Mouse (Mus musculus): ENCODE measurements around the gene Stambpl1. TPM values are rescaled to one million over a fixed set of nuclear protein-coding genes. Genes with fewer than 3 reads are reported as not detected.

Gene Stambpl1
- polyA plus RNA-seq, 1 experiment from 2014 or later, result 10.3 TPM

GRCm38 (mm10) chr19:34262273-34262974 lies 70.4 kb downstream of the Stambpl1 start:
- ATAC-seq, result peak; percentile 51; the same call in 1 of the 2 replicates

GRCm38 (mm10) chr19:34265604-34266193 lies 73.7 kb downstream of the Stambpl1 start:
- DNase-seq (no peak), ATAC-seq (no peak)
- no peak for TF ChIP-seq CTCF (IDR thresholded peaks at IDR 0.05; ENCODE audit: low read depth)
- no peak for TF ChIP-seq EP300 (IDR thresholded peaks at IDR 0.05; ENCODE audit: low read depth)
- no peaks in the 10 kb centered on the region for H3K27me3 ChIP-seq (ENCODE audit: insufficient read depth, low read length)
- no peaks in the 10 kb centered on the region for H3K9me3 ChIP-seq (ENCODE audit: low read length)
- H3K27ac ChIP-seq (ENCODE audit: low read depth), result no peak overlapping the region
- WGBS (ENCODE audit: insufficient replicate concordance), result 62% methylated on average over 5 of the region's 5 CpGs
- H3K9ac ChIP-seq (replicated peaks), result no peak overlapping the region
- 0 out of 2 replicates have a peak, but pooled peaks cover 3% of the 10 kb centered on the region for H3K4me1 ChIP-seq (ENCODE audit: insufficient read depth)
- no peaks in the 10 kb centered on the region for H3K36me3 ChIP-seq (replicated peaks; ENCODE audit: insufficient read depth, low read length)
- H3K4me3 ChIP-seq (ENCODE audit: low read depth, low read length), result no peak overlapping the region
- H3K4me2 ChIP-seq (ENCODE audit: low read depth, low read length), result no peak overlapping the region

More at GRCm38 (mm10) chr19:34262273-34262974, 70.4 kb downstream of the Stambpl1 start:
- no peak overlapping the region for H3K4me2 ChIP-seq (ENCODE audit: low read depth, low read length)
- no peaks in the 10 kb centered on the region for H3K9me3 ChIP-seq (ENCODE audit: low read length)
- H3K9ac ChIP-seq (replicated peaks), result no peak overlapping the region
- no peaks in the 10 kb centered on the region for H3K36me3 ChIP-seq (replicated peaks; ENCODE audit: insufficient read depth, low read length)
- 56% methylated on average over 2 of the region's 2 CpGs for WGBS (ENCODE audit: insufficient replicate concordance)
- no peaks in the 10 kb centered on the region for H3K27me3 ChIP-seq (ENCODE audit: insufficient read depth, low read length)
- TF ChIP-seq EP300 (IDR thresholded peaks at IDR 0.05; ENCODE audit: low read depth) (no peak), CTCF (IDR thresholded peaks at IDR 0.05; ENCODE audit: low read depth) (no peak)
- H3K27ac ChIP-seq (ENCODE audit: low read depth), result no peak overlapping the region
- DNase-seq, result no peak
- 0 out of 2 replicates have a peak, but pooled peaks cover 3% of the 10 kb centered on the region for H3K4me1 ChIP-seq (ENCODE audit: insufficient read depth)
- H3K4me3 ChIP-seq (ENCODE audit: low read depth, low read length), result no peak overlapping the region

DNA sequence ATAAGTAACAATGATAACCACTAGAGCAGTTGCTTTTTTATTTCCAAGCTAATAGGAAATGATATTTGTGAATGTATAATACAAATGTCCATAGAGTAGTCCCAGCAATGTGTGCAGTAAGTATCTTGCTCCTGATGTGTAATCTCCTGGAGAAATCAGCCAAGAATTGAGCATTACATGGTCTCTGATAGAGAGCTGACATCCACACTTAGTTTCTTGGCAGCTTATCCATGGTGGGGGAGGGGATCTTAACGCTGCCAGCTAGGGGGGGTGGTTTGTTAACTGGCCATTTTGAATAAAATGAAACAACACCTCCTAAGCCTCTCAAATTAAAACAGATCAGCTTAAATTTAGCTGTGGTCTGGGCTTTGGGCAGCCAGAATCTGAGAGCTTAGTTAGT lies 77.0 kb downstream of the Stambpl1 start:
- no peak overlapping the region for H3K27ac ChIP-seq (ENCODE audit: low read depth)
- no peaks in the 10 kb centered on the region for H3K36me3 ChIP-seq (replicated peaks; ENCODE audit: insufficient read depth, low read length)
- no peaks in the 10 kb centered on the region for H3K27me3 ChIP-seq (ENCODE audit: insufficient read depth, low read length)
- H3K9me3 ChIP-seq (ENCODE audit: low read length), result no peaks in the 10 kb centered on the region
- H3K4me2 ChIP-seq (ENCODE audit: low read depth, low read length), result no peak overlapping the region
- no peak overlapping the region for H3K4me3 ChIP-seq (ENCODE audit: low read depth, low read length)
- 62% methylated on average over 1 of the region's 1 CpGs for WGBS (ENCODE audit: insufficient replicate concordance)
- no peak for ATAC-seq
- H3K4me1 ChIP-seq (ENCODE audit: insufficient read depth), result no peaks in the 10 kb centered on the region
- H3K9ac ChIP-seq (replicated peaks), result no peak overlapping the region
- no peak for TF ChIP-seq CTCF (IDR thresholded peaks at IDR 0.05; ENCODE audit: low read depth)
- no peak for TF ChIP-seq EP300 (IDR thresholded peaks at IDR 0.05; ENCODE audit: low read depth)
- no peak for DNase-seq

DNA sequence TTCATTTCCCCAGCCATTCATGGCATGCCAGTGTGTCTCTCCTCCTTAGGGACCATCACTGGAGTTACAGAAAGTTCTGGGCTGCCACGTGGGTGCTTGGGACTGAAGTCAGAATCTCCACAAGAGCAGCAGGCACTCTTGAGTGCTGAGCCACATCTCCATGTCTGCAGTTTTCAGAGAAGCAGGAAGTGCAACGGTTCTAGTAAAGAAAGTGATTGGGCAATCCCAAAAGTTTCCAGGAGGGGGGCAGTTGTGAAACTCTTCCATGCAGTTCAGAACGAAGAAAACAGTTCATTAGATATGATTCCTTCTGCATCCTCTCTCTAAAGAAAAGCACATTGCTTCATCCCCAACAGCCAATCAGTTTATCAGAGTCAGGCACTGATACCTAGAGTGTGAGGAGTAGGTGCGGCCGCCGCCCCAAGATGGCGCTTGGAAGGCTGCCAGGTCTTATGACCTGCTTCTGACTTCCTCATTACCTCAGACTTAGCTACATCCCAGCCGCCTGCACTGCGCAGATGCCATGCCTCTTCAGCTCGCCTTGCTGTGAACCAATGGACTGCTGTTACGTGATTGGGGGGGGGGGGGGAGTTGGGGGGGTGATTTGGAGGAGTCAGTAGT lies 78.2 kb downstream of the Stambpl1 start:
- H3K9ac ChIP-seq (replicated peaks), result no peak overlapping the region
- H3K27me3 ChIP-seq (ENCODE audit: insufficient read depth, low read length), result no peaks in the 10 kb centered on the region
- H3K36me3 ChIP-seq (replicated peaks; ENCODE audit: insufficient read depth, low read length), result no peaks in the 10 kb centered on the region
- 0 out of 2 replicates have a peak overlapping the region, but pooled peaks have one; percentile 37 for H3K27ac ChIP-seq (ENCODE audit: low read depth)
- DNase-seq (peak; percentile 53), ATAC-seq (peak; percentile 67)
- no peak overlapping the region for H3K4me3 ChIP-seq (ENCODE audit: low read depth, low read length)
- WGBS (ENCODE audit: insufficient replicate concordance), result 65% methylated on average over 11 of the region's 11 CpGs
- H3K4me2 ChIP-seq (ENCODE audit: low read depth, low read length), result no peak overlapping the region
- H3K4me1 ChIP-seq (ENCODE audit: insufficient read depth), result no peaks in the 10 kb centered on the region
- TF ChIP-seq EP300 (IDR thresholded peaks at IDR 0.05; ENCODE audit: low read depth) (no peak), CTCF (IDR thresholded peaks at IDR 0.05; ENCODE audit: low read depth) (no peak)
- no peaks in the 10 kb centered on the region for H3K9me3 ChIP-seq (ENCODE audit: low read length)

DNA sequence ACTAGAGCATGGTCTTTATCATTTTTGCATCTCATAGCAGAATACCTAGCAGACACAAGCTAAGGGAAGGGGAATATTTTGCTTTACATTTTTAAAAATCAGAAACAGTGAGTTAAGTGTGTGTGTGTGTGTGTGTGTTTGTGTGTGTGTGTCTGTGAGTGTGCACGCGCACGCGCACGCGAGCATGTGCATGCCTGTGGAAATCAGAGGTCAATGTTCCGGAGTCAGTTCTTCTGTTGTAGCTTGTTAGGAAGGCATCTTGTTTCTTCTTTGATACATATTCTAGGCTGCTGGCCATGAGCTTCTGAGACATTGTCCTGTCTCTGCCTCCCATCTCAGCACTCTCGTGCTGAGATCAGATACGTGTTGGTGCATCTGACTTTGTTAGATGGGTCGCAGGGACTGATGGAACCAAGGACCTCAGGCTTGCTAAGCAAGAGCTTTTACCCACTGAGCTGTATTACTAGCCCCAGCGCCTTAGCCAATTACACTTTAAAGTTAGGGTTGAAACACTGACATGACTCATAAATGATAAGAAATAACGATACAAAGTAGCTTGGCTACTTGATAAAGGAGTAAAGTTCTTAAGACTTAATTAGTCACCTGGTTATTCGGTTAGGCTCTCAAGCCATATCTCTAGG lies 78.9 kb downstream of the Stambpl1 start:
- 89% methylated on average over 13 of the region's 13 CpGs for WGBS (ENCODE audit: insufficient replicate concordance)
- Histone ChIP-seq H3K27me3 (ENCODE audit: insufficient read depth, low read length) (no peaks in the 10 kb centered on the region), H3K27ac (ENCODE audit: low read depth) (no peak overlapping the region), H3K4me1 (ENCODE audit: insufficient read depth) (no peaks in the 10 kb centered on the region), H3K4me3 (ENCODE audit: low read depth, low read length) (no peak overlapping the region), H3K4me2 (ENCODE audit: low read depth, low read length) (no peak overlapping the region), H3K9ac (replicated peaks) (no peak overlapping the region), H3K36me3 (replicated peaks; ENCODE audit: insufficient read depth, low read length) (no peaks in the 10 kb centered on the region), H3K9me3 (ENCODE audit: low read length) (no peaks in the 10 kb centered on the region)
- TF ChIP-seq EP300 (IDR thresholded peaks at IDR 0.05; ENCODE audit: low read depth), result no peak
- DNase-seq (no peak), ATAC-seq (no peak)

GRCm38 (mm10) chr19:34273073-34273472 lies 81.0 kb downstream of the Stambpl1 start:
- no peak overlapping the region for H3K4me3 ChIP-seq (ENCODE audit: low read depth, low read length)
- no peaks in the 10 kb centered on the region for H3K36me3 ChIP-seq (replicated peaks; ENCODE audit: insufficient read depth, low read length)
- H3K27me3 ChIP-seq (ENCODE audit: insufficient read depth, low read length), result no peaks in the 10 kb centered on the region
- no peak overlapping the region for H3K27ac ChIP-seq (ENCODE audit: low read depth)
- H3K9me3 ChIP-seq (ENCODE audit: low read length), result no peaks in the 10 kb centered on the region
- no peak overlapping the region for H3K9ac ChIP-seq (replicated peaks)
- ATAC-seq (no peak), DNase-seq (no peak)
- no peaks in the 10 kb centered on the region for H3K4me1 ChIP-seq (ENCODE audit: insufficient read depth)
- no peak for TF ChIP-seq CTCF (IDR thresholded peaks at IDR 0.05; ENCODE audit: low read depth)
- no peak for TF ChIP-seq EP300 (IDR thresholded peaks at IDR 0.05; ENCODE audit: low read depth)
- WGBS (ENCODE audit: insufficient replicate concordance), result 79% methylated on average over 1 of the region's 1 CpGs
- no peak overlapping the region for H3K4me2 ChIP-seq (ENCODE audit: low read depth, low read length)
